Mouse (Mus musculus): ENCODE results near the gene Ncor1.
"Not testable (repeated sequence)": the region's sequence is repeated elsewhere in the genome, so short reads cannot be mapped to it uniquely, and the experiment has no call there.

Gene Ncor1

DNA sequence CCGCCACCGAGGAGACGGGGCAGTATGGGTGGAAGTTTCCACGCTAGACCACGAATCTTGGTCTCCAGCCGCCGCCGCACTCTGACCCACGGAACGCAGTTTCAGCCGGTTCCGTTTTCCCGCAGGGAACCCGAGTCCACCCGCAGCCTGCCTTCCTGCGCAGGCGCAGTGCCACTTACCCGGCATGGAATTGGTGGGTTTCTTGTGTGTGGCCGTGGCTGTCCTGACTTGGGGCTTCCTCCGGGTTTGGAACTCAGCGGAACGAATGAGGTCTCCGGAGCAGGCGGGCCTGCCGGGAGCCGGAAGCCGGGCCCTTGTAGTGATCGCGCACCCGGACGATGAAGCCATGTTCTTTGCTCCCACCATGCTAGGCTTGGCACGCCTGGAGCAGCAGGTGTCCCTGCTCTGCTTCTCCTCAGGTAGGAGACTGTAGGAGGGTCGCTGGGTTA lies at the start of gene Ncor1, which contains the start of gene Pigl:
Gene Ncor1, minus strand, starts transcription at position 266 of the 449 bp plus-strand sequence.
Gene Pigl, plus strand, starts transcription at position 185 of the 449 bp plus-strand sequence.
- DNase-seq (ENCODE audit: low spot score in 2 of 2): peak; percentile 73 to 82

DNA sequence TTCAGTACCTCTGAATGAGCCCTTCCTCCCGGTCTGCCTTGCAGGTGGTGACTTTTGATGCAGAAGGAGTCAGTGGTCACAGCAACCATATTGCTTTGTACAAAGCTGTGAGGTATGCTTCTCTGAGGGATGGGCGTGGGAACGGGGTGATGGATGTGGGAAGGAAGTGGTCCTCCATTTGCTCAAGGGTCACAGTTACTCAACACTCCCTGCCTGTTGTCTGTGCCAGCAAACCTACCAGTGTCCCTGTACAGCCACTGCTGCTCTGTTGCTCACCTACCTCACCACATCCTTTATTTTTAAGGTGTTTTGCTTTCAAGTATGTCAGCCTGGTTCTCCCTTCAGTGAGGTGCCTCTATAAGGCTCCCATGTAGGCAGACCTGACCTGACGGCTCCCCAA lies 49.3 kb upstream of the Ncor1 start:
- no peak for DNase-seq (ENCODE audit: low spot score in 2 of 2)

DNA sequence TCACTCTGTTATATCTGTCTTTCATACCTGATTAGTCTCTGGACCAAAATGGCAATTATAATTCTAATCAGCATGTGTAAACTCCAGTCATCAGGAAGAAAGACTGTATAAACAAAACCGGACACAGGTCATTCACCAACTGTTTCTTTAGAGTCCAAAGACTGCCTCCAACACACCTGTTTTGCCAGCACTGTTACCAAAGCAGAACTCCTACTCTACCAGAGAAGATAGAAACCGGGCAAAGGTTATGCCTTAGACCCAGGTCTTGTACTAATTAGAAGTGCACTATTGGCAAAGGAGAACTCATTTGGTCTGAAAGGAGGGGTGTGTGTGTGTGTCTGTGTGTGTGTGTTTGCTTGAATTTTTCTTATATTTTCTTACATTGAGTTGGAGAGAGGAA lies 42.2 kb upstream of the Ncor1 start:
- DNase-seq (ENCODE audit: low spot score in 2 of 2): no peak

DNA sequence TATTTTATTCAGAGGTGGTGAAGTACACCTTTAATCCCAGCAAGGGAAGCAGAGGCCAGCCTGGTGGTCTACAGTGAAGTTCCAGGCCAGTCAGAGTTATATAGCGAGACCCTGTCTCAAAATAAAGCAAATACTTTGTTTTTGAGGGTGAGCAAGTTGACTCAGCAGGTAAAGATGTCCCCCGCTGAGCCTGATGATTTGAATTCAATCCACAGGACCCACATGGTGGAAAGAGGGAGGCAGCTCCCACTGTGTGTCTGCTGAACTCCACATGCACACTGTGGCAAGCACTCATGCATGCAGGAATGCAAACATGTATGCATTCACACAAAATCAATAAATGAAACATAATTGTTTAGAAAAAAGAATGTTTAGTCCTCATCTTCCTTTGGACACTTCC lies 40.5 kb upstream of the Ncor1 start:
- DNase-seq (ENCODE audit: low spot score in 2 of 2): no peak

DNA sequence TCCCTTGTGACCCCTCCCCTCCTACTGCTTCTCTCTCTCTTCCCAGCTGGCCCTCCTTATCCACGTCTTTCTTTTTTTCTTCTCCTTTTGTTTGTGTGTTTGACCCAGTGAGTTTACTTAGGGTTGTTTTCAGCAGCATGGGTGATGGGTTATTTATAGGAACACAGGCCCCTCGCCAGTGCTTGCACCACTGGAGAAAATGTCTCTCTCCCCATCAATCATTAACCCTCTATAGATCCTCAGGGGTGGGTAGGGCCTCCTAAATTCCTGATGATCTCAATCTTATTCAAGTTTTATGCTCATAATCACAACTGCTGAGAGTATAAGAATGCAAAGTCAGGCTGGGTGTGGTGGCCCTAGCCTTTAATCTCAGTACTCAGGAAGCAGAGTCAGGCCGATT lies 38.8 kb upstream of the Ncor1 start:
- DNase-seq (ENCODE audit: low spot score in 2 of 2): no peak

DNA sequence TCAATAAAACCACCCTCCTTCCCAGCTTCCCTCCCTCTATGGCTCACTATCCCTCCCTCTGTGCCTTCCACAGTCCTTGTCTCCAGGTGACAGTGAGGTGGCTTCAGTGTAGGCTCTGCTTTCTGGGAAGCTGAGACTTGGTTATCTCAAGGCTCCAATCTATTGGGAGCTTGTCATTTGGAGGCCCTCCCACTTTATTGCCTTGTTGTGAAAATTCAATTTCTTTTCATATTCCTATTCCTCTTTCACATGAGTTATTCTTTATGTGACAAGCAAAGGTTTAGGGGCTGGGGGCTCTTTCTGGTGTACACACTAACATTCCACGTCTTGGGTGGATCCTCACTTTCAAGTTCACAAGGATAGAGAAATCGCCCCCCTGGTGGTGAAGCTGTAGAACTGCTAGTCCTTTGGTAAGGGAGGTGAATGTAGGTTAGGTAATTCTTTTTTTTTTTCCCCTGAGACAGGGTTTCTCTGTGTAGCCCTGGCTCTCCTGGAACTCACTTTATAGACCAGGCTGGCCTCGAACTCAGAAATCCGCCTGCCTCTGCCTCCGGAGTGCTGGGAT lies 37.9 kb upstream of the Ncor1 start:
- DNase-seq (ENCODE audit: low spot score in 2 of 2): peak in 1 of 2 experiments; percentile 11

DNA sequence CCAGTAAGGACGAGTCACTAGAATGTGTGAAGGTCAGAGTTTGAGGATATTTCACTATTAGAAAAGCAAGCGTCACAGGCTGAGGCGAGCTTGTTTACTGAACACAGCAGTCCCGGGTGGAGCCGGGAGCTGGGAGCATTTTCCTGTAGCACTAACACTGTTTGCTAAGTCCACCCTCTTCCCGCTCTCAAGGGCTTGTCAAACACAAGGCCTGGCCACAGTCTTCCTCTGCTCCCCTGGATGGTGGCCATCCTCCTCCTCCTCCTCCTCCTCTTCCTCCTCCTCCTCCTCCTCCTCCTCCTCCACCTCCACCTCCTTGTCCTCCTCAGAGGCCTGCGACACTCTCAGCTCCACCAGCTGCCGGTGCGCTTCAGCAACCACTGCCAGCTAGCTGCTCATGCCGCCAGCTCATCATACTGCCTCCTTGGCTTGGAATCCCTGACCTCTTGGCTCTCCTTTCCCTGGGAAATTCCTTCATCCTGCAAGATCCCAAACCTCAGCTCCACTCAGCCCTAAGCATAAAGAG lies 37.0 kb upstream of the Ncor1 start:
- DNase-seq (ENCODE audit: low spot score in 2 of 2): peak; percentile 27 to 33

DNA sequence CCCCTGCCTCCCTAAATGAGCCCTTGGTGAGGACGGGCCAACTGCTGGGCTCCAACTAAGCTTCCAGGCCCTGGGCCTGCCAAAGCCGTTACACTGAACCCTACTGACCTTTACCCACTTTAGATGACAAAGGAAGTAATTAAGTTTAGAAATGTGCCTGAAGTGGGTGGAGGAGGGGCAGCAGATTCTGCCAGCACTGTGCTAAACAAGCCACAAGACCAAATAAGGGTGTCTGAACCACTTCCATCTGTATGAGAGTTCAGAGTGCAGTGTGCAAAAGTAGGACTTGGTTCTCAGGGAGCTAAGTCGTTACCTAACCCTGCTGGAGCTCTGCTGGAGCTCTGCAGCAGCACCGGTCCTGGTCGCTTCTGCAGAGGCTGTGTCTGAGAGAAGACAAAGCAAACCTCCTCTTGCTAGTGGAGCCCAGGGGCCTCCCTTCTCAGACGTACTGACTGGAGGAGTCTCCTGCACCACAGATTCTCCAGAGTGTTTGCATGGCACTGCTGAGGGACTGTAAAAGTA lies 36.5 kb upstream of the Ncor1 start:
- DNase-seq (ENCODE audit: low spot score in 2 of 2): peak in 1 of 2 experiments; percentile 24

DNA sequence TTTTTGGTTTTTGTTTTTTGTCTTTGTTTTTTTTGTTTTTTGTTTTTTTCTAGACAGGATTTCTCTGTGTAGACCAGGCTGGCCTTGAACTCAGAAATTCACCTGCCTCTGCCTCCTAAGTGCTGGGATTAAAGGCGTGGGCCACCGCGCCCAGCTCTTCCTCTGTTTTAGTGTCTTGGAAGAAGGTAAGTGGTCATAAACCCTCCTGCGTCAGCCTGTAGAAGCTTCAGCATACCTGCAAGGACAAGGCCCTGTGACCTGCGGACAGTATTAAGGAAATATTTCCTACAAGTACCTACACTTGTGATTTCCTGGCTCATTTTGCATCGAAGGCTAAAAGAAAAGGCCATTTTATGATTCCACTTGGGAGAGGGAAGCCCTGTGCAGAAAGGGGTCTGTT lies 35.4 kb upstream of the Ncor1 start:
- no peak for DNase-seq (ENCODE audit: low spot score in 2 of 2)

DNA sequence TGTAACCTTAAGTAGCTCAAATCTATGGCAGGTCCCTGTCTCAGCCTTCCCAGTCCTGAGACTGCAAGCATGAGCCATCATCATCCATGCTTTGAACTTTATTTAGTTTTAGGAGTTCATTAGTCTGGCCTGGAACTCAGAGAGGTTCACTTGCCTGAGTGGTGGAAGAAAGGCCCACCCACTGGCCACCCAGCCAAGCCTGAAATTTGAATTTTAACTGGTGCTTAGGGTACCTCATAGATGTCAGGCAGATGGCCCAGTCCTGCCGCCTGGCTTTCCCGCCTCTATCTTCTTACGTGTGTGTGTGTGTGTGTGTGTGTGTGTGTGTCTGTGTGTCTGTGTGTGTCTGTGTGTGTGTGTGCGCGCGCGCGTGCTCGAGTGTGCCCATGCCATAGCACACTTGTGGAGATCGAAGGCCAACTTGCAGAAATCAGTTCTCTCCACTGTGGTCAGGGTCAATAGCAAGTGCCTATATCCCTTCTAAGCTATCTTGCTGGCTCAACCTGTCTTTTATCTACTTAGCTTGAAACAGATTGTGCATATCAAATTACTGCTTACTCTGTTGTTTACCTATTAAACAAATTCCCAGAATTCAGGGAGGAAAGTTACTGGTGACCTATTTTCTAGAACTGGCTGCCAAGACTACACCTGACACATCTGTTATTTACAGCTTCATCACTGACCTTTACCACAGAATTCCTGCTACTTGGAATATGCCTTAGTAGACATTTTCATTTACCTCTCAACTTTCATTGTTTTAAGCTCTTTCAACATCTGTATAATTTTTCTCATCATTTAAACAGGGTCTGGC lies 29.4 kb upstream of the Ncor1 start:
- DNase-seq (ENCODE audit: low spot score in 2 of 2): no peak

DNA sequence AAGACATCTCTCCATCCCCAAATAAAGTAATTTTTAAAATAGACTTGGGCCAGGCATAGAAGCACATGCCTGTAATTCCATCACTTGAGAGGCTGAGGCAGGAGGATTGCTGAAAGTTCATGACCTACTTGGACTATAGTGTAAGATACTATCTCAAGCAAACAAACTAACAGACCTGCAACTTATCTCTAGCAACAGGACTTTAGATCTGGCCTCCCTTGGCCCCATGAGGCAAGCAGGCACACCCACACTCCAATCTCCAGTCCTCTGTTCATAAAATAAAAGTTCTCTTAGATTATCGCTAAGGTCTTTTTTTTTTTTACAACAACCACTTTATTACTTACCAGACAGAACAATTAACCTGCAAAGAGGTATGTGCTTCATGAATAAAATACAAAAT lies 28.6 kb upstream of the Ncor1 start:
- no peak for DNase-seq (ENCODE audit: low spot score in 2 of 2)

DNA sequence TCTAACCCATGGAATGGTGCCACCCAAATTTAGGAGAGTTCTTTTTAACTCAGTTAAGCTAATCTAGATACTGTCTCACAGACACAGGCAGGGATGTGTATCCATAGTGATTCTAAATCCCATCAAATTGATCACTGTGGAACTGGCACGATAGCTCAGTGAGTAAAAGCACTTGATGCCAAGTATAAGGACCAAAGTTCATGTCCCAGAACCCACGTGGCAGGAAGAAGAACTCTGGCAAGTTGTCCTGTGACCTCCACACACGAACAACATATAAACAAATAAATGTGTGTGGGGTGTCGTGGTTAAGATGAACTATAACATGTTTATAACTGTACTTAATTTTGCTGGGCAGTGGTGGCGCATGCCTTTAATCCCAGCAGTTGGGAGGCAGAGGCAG lies 21.2 kb upstream of the Ncor1 start:
- no peak for DNase-seq (ENCODE audit: low spot score in 2 of 2)

DNA sequence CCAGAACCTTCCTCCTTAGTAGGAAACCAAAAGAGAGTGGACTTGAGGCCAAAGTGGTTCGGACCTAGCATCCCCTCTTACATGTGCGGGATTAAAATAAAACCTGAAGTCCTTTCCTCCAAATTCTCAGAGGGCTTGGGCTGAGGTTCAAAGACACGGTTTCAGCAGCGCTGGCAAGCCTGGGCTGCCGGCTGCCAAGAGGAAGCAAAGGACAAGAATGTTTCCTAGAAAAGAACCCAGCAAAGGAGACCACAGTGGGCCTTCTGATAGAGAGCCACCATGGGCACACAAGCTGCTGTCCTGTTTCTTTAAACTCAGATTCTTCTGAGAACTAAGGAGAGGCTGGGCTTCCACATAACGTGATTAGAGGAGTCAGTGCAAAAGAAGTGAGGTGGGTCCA lies 20.6 kb upstream of the Ncor1 start:
- DNase-seq (ENCODE audit: low spot score in 2 of 2): no peak

DNA sequence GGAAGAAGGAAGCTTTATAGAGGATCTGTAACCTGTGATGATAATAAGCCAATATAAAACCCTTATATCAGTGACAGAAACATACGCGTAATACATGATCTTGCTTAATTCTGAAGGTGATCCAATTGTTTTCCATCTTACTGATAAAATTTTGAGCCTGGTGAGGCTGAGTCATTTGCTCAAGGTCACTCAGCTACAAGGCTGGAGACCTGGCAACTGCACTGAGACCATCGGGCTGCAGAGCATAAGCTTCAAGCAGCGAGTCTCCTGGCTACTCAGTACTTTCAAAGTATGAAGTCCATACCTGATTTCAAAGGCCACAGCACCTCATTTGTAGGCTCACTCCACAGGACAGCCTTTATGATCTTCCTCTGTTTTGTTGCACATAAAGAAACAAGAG lies 17.8 kb upstream of the Ncor1 start:
- DNase-seq (ENCODE audit: low spot score in 2 of 2): no peak

DNA sequence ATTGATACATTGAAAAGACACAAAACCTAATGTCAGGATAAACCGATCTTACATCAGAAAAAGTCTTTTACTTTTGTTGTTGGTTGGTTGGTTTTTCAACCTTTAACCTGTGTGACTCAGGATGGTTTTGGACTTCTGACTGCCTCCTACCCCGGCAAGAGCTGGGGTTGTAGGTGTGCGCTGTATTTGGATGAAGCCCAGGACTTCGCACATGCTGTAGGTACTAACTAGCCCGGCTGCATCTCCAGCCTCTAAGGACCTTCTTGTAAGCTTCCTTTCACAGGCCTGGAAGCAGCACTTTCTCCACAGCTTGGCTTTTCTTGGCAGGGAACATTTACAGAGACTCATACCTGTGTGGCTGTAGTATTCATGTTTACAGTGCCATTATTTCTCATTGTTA lies 15.2 kb upstream of the Ncor1 start:
- no peak for DNase-seq (ENCODE audit: low spot score in 2 of 2)

DNA sequence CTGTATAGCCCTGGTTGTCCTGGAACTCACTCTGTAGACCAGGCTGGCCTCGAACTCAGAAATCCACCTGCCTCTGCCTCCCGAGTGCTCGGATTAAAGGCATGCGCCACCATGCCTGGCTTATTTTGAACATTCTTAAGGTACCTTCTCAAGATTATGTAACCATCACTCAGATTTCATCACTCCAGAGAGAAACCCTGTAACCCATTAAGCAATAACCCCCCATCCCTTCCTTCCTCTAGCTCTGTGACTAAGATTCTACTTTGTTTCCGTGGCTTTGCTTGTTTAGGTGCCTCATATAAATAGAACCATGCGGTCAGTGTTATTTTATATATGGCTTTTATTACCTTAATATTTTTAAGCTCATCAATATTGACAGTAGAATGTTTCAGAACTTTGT lies 12.1 kb upstream of the Ncor1 start:
- no peak for DNase-seq (ENCODE audit: low spot score in 2 of 2)

DNA sequence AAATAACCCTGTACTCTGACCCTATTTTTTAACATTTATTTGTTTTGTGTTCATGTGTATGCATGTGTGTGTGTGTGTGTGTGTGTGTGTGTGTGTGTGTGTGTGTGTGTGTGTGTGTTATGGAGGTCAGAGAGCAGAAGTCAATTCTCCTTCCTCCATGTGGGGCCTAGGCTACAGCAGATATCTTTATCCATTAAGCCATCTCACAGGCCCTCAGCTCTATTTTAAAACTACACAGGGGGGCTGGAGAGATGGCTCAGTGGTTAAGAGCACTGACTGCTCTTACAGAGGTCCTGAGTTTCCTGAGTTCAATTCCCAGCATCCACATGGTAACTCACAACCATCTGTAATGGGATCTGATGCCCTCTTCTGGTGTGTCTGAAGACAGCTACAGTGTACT lies 8.9 kb upstream of the Ncor1 start:
- DNase-seq (ENCODE audit: low spot score in 2 of 2): not testable (repeated sequence)

DNA sequence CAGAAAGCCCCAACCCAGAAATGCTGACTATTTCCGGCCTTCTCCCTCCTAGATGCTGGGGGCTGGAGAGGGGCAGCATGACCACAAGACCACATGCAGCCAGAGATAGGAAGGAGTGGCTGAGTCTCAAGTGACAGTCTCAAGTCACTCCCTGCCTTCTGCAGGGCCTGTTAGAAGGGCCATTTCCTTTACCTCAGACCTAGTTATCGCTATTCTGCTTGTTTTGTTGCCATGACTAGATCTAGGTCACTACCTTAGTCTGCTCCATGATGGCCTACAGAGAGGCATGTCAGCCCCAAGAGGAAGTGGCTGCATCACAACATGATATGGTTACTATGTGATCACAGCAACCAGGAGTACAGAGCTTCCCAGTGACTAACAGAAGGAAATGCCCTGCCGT lies 8.2 kb upstream of the Ncor1 start:
- no peak for DNase-seq (ENCODE audit: low spot score in 2 of 2)

DNA sequence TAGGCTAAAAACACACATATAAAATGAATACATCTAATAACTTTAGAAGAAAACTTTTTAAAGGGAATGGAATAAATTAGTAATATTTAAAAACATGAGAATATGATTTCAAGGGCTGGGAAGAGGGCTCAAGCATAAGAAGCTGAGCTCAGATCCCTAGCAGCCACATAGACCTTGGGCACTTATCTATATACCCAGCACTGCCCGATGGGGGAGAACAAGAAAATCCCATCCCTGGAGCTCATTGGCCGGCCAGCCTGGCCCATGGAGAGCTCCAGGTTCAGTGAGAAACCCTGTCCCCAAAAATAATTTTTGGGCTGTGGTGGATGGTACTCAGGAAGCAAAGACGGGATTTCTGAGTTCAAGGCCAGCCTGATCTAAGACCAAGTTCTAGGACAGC lies 7.5 kb upstream of the Ncor1 start:
- no peak for DNase-seq (ENCODE audit: low spot score in 2 of 2)

DNA sequence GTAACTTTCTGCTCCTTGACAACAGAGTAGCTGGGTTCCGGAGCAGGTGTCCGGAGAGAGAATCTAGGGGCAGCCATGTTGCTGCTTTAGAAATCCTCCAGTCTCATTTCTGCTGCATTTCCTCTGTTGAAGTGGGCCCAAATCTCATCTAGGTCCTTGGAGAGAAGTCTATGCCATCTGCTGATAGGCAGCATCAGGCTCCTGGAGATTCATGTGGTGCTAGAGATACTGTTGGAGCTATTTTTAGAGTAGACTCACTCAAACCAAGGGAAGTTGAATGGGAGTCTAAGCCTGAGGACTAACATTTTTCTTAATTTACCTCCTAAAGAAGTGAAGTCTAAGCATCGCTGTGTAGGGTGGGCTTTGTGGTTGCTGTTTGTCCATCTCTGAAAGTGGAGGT lies 6.4 kb upstream of the Ncor1 start:
- DNase-seq (ENCODE audit: low spot score in 2 of 2): no peak

DNA sequence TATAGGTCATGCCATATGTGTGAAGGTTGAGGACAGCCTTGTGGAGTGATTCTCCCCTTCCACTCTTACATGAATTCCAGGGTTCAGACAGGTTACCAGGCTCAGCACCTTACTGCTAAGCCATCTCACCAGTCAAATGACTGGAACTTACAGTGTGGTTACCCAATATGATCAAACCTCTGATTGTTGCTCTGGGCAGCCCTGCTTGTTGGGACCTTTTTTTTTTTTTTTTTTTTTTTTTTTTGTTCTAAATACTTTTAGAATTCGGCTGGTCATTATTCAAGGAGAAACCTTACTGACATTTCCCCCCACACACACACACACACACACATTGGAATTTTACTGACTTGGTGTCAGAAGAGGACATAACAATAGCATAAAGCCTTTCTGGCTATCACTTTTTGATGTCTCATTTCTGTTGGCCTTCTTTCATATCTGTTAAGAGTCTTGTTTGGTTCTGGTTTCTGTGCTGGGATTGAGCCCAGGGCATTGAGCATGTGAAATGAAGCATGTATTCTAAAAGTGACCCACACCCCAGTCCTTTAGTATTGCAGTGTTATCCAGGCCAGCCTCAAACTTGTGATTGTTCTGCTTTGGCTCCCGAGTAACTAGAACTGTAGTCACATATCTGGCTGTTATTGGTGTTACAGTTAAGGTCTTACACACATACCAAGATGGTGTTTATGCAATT lies 5.0 kb upstream of the Ncor1 start:
- DNase-seq (ENCODE audit: low spot score in 2 of 2): no peak

DNA sequence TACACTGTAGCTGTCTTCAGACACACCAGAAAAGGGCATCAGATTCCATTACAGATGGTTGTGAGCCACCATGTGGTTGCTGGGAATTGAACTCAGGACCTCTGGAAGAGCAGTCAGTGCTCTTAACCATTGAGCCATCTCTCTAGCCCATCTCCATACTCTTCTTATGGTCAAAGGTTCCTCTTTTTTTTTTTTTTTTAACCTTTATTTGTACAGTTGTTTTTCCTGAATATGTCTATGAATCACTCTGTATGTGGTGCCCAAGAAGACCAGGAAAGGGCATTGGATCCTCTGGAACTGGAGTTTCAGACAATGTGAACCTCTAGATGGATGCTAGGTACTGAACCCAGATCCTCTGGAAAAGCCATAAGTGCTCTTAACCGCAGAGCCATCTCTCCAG lies 4.2 kb upstream of the Ncor1 start:
- DNase-seq (ENCODE audit: low spot score in 2 of 2): not testable (repeated sequence)

Data from urinary bladder, adult 18-20 months (tissue).